Mouse (Mus musculus) hindbrain, embryonic 14.5 days (tissue): ENCODE results near the gene Gm10309. TPM values are rescaled to one million over a fixed set of nuclear protein-coding genes. Genes with fewer than 3 reads are reported as not detected.
A peak's percentile ranks its signal among the peaks of the same experiment; 100 is the strongest.

ENCODE experiments used
- ATAC-seq: fragments of 200-750 bp; cut with Nextera tagmentation; 2 replicates; pipeline ENCODE4 v1.8.0; 2017; ENCODE audit warnings: moderate number of reproducible peaks, mild to moderate bottlenecking, moderate TSS enrichment, moderate library complexity; ENCODE audit not compliant: low FRiP score
- DNase-seq: peaks from one replicate; pipeline ENCODE4 v3.0.0-alpha.2; 2015; ENCODE audit warnings: low spot score
- H3K27ac ChIP-seq: fragments of 300-500 bp; sonication (generic); 2 replicates; pipeline ENCODE4 v1.5.1; 2014; ENCODE audit warnings: mild to moderate bottlenecking, moderate library complexity
- H3K27me3 ChIP-seq: fragments of 300-500 bp; sonication (generic); 2 replicates; pipeline ENCODE4 v1.6.1; 2014; ENCODE audit warnings: mild to moderate bottlenecking, low read length, mixed read lengths; ENCODE audit not compliant: control insufficient read depth, insufficient read depth
- H3K36me3 ChIP-seq: fragments of 300-500 bp; sonication (generic); replicated peaks from 2 replicates; pipeline ENCODE4 v1.6.1; 2014; ENCODE audit not compliant: control insufficient read depth, insufficient read depth
- H3K4me1 ChIP-seq: fragments of 300-500 bp; sonication (generic); replicated peaks from 2 replicates; pipeline ENCODE4 v1.6.1; 2014; ENCODE audit warnings: antibody characterized with exemption, low read length, mixed read lengths; ENCODE audit not compliant: control insufficient read depth, insufficient read depth
- H3K4me2 ChIP-seq: fragments of 300-500 bp; sonication (generic); replicated peaks from 2 replicates; pipeline ENCODE4 v1.6.1; 2014; ENCODE audit warnings: mild to moderate bottlenecking, moderate library complexity
- H3K4me3 ChIP-seq: fragments of 300-500 bp; sonication (generic); replicated peaks from 2 replicates; pipeline ENCODE4 v1.5.1; 2014; ENCODE audit warnings: mild to moderate bottlenecking, low read length
- H3K9ac ChIP-seq: fragments of 300-500 bp; sonication (generic); 2 replicates; pipeline ENCODE4 v1.6.1; 2014
- H3K9me3 ChIP-seq: fragments of 300-500 bp; sonication (generic); 2 replicates; pipeline ENCODE4 v1.6.1; 2016; ENCODE audit warnings: low read length; ENCODE audit not compliant: control insufficient read depth
- WGBS: fragments of 180-500 bp; shearing (Covaris S2); extraction: QIAGEN DNeasy Blood & Tissue Kit; methylation state at CpG from one replicate; pipeline ENCODE4 v1.1.7; 2014; 5-methylcytosine and 5-hydroxymethylcytosine counted together
- polyA plus RNA-seq: library from polyadenylated mRNA; unstranded; fragments of >200 nt; fragmentation: Nextera tagmentation; extraction: Ambion mirVana; gene quantifications from 2 replicates; pipeline ENCODE4 v1.2.1, GENCODE M21; 2014

The Gm10309 gene
- polyA plus RNA-seq = 0.20 and 0.62 TPM in 2 replicates

DNA sequence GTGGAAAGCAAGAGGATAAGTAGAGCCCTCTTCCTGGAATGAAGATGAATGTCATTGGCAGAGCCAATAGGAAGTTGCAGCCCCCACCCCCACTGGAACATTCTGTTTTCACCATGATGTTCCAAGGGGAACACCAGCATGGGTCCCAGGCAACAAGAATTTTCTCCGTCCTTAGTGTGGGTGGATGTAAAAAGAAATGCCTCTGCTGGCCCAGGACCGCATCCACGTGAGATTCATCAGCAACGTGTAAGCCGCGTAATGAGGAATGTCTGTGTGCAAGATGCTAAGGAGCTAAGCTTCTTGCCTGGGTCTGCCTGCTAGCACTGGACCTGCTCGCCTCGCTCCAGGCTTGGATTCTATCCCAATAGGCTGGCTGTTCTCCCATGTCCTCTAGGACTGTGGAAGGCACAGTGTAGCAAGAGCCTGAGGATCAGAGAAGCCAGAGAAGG is at the start of gene Gm10309:
Gene Gm10309, minus strand, starts transcription at position 50 of the 449 bp plus-strand sequence.
- no peak within 1 kb of the TSS for H3K4me2 ChIP-seq
- no peaks in the 10 kb centered on the region for H3K36me3 ChIP-seq
- no peak within 1 kb of the TSS for H3K9ac ChIP-seq
- no peaks in the 10 kb centered on the region for H3K27me3 ChIP-seq
- DNase-seq = no peak
- H3K9me3 ChIP-seq = no peaks in the 10 kb centered on the region
- no peaks in the 10 kb centered on the region for H3K4me1 ChIP-seq
- no peak within 1 kb of the TSS for H3K27ac ChIP-seq
- WGBS = 94% methylated on average over 8 of the region's 8 CpGs
- ATAC-seq = no peak
- H3K4me3 ChIP-seq = no peak within 1 kb of the TSS

DNA sequence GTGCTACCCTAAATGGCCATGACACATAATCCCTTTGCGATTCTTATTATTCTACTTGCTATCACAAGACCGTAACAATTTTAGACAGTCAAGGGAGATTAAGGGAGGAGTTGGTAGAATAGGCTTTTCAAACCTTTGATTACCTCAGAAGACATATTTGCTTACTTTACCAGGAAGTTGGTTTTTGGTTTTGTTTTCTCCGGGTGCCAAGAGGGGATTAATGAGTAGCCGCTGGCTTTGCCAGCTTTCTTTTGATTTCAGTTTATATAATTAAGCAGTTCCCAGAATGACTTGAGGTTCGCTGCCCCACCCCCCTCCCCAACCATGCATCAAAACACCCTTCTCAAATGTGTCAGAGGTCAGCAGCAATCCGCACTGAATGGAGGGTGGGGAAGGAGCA is 47.0 kb upstream of the Gm10309 start:
- no peak overlapping the region for H3K4me2 ChIP-seq
- ATAC-seq (no peak), DNase-seq (no peak)
- no peaks in the 10 kb centered on the region for H3K4me1 ChIP-seq
- no peaks in the 10 kb centered on the region for H3K9me3 ChIP-seq
- H3K9ac ChIP-seq = no peak overlapping the region
- no peak overlapping the region for H3K27ac ChIP-seq
- H3K36me3 ChIP-seq = no peaks in the 10 kb centered on the region
- 77% methylated on average over 6 of the region's 6 CpGs for WGBS
- H3K27me3 ChIP-seq = no peaks in the 10 kb centered on the region
- H3K4me3 ChIP-seq = no peak overlapping the region

DNA sequence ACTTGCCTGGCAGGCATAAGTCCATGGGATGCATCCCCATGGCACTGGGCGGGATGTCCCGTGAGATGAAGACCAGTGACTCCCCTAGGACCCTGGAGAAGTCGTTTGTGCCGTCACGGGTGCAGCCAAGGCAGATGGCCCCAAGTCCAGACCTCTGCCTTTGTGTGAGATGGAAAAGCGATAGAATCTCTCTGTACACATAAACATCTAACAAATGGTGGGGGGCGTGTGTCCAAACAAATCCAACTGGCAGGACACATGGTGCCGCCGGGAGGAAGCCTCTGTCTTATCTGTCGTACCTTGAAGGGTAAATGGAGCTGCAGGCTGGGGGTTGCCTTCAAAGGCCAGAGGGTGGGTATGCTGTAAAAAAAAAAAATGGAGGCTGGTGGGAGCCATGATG is 46.5 kb upstream of the Gm10309 start:
- no peaks in the 10 kb centered on the region for H3K9me3 ChIP-seq
- no peaks in the 10 kb centered on the region for H3K36me3 ChIP-seq
- DNase-seq (no peak), ATAC-seq (no peak)
- 87% methylated on average over 10 of the region's 10 CpGs for WGBS
- no peak overlapping the region for H3K27ac ChIP-seq
- no peak overlapping the region for H3K9ac ChIP-seq
- H3K4me1 ChIP-seq = no peaks in the 10 kb centered on the region
- H3K4me3 ChIP-seq = no peak overlapping the region
- H3K4me2 ChIP-seq = no peak overlapping the region
- H3K27me3 ChIP-seq = no peaks in the 10 kb centered on the region

DNA sequence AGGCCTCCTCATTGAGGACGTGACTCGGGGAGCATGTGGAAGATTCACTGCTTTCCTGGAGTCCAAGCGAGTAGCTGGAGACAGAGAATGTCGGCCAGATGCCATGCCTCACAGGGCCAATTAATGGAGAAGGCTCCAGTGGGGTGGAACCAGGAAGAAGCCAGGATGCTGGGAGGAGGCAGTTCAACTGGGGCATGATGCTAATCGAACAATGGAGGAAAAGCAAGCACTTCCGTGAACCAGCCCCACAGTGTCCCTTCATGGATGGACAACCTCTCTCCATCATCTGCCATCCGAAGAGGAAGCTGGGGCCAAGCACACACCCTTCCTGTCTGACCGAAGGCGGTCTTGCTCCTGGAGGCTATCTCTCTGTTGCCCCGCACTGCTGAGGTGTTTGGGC is 44.1 kb upstream of the Gm10309 start:
- H3K4me1 ChIP-seq = no peaks in the 10 kb centered on the region
- DNase-seq = no peak
- H3K9ac ChIP-seq = no peak overlapping the region
- H3K27ac ChIP-seq = no peak overlapping the region
- ATAC-seq = no peak
- H3K4me3 ChIP-seq = no peak overlapping the region
- no peaks in the 10 kb centered on the region for H3K36me3 ChIP-seq
- 88% methylated on average over 10 of the region's 10 CpGs for WGBS
- no peaks in the 10 kb centered on the region for H3K27me3 ChIP-seq
- H3K9me3 ChIP-seq = no peaks in the 10 kb centered on the region
- no peak overlapping the region for H3K4me2 ChIP-seq

DNA sequence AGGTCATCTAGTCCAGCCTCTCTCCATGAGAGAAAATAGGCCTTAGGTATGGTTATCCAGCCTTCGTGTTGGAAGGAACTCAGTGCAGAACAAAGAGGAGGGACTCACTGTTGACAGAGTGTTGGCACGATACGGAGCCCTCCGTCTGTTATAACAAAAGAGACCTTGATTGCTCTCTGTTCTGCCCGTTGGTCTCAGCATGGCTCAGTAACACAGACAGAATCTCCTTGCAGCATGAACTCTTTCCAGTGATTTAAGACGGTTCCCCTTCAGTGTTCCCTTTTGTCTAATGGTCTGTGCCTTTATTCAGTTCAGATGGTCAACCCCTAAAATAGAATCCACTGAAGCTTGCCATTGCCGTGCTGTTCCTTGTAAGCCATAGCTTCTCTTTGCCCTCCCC is 41.5 kb upstream of the Gm10309 start:
- no peak overlapping the region for H3K9ac ChIP-seq
- no peaks in the 10 kb centered on the region for H3K9me3 ChIP-seq
- ATAC-seq (no peak), DNase-seq (no peak)
- H3K4me3 ChIP-seq = no peak overlapping the region
- no peak overlapping the region for H3K27ac ChIP-seq
- no peaks in the 10 kb centered on the region for H3K27me3 ChIP-seq
- 28% methylated on average over 7 of the region's 7 CpGs for WGBS
- no peaks in the 10 kb centered on the region for H3K4me1 ChIP-seq
- H3K36me3 ChIP-seq = no peaks in the 10 kb centered on the region
- H3K4me2 ChIP-seq = no peak overlapping the region

DNA sequence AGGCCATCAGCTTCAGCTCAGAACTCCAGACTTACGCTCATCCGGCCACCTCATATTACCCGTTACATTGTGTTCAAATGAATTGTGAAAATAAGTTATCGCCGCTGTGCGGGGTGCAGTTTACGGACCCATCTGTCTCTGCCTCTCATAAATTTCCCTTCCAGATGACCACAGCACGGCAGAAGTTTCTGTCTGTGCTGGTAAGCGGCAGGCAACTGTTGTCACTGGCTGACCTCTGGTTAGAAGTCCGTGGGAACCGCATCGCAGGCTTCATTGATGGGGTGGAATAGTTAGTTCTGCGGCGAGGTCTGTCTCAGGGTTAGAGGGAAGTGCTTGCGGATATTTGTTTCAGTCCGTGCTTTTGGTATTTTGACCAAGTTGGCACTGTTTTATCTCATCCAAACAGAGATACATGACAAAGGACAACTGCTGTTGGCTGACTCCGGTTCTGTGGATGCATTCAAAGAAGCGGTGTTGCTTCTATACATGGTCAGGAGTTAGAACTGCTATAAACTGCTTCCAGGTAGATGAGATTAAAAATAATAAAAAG is 34.9 kb upstream of the Gm10309 start:
- no peak for DNase-seq
- WGBS = 86% methylated on average over 18 of the region's 18 CpGs
- H3K36me3 ChIP-seq = no peaks in the 10 kb centered on the region
- ATAC-seq = no peak
- H3K27me3 ChIP-seq = no peaks in the 10 kb centered on the region
- H3K4me3 ChIP-seq = no peak overlapping the region
- no peak overlapping the region for H3K9ac ChIP-seq
- no peak overlapping the region for H3K27ac ChIP-seq
- H3K9me3 ChIP-seq = no peaks in the 10 kb centered on the region
- no peak overlapping the region for H3K4me2 ChIP-seq
- 0 out of 2 replicates have a peak, but pooled peaks cover 3% of the 10 kb centered on the region for H3K4me1 ChIP-seq

DNA sequence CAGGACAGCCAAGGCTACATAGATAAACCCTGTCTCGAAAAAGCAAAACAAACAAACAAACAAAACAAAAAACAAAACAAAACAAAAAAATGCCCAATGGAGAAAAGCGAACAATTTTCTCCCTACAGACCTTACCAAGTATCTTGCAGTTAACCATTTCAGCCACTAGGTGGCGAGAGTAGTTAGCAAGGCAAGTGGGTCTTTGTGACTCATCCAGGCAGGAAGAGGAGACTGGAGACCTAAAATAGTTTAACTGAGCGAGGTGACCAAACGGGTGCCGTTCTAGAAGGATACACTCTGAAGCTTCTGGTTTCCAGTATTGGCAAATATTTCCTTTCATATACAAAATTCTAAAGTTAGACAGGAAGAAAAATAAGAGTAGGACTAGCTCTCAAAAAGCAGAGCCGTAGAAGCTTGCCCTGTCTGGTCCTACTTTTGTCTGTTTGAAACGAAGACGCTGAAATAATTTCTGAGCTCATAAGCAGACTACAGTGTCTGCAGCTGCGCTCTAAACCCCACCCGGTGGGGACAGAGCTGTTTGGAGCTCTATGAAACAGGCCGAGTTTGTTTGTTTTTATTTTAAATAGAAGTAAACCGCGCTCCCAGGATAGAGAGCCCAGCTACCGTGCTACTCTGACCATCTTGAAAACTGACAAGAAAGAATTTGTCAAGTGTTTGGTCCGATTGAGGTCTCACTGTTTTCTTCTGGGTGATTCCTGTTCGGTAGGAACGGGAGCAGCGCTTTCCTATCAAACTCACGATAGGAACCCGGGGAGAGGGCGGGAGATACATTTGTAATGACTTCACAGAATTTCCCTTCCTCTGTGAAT is 31.0 kb upstream of the Gm10309 start:
- H3K4me1 ChIP-seq = 0 out of 2 replicates have a peak, but pooled peaks cover 3% of the 10 kb centered on the region
- ATAC-seq (peak; percentile 68; the same call in 1 of the 2 replicates), DNase-seq (peak; percentile 93)
- no peaks in the 10 kb centered on the region for H3K36me3 ChIP-seq
- no peaks in the 10 kb centered on the region for H3K9me3 ChIP-seq
- no peaks in the 10 kb centered on the region for H3K27me3 ChIP-seq
- peak overlapping the region; percentile 11 for H3K4me2 ChIP-seq
- H3K27ac ChIP-seq = no peak overlapping the region
- H3K4me3 ChIP-seq = no peak overlapping the region
- no peak overlapping the region for H3K9ac ChIP-seq
- WGBS = 49% methylated on average over 22 of the region's 22 CpGs

DNA sequence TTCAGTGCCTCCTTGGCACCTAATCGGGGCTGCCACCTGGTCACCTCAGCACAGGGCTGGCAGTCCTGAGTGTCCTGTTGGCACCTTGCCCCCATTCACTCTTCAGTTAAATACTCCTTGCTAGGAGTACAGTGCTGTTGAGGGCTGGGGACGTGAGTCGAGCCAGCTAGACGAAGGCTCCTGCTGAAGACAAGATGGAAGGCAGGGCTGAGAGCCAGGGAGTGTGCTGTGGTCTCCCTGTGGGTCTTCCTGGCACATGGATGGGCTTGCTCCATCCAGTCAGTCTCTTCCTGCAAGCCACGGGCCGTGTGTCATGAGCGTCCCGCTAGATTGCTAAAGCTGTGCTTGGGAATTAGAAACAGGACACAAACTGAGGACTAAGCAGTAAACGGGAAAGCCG is 30.1 kb upstream of the Gm10309 start:
- 0 out of 2 replicates have a peak, but pooled peaks cover 3% of the 10 kb centered on the region for H3K4me1 ChIP-seq
- no peak for DNase-seq
- H3K9me3 ChIP-seq = no peaks in the 10 kb centered on the region
- H3K4me2 ChIP-seq = no peak overlapping the region
- no peak overlapping the region for H3K4me3 ChIP-seq
- H3K27ac ChIP-seq = no peak overlapping the region
- 0 out of 2 replicates have a peak, but pooled peaks have one; percentile 24 for ATAC-seq
- H3K36me3 ChIP-seq = no peaks in the 10 kb centered on the region
- H3K9ac ChIP-seq = no peak overlapping the region
- no peaks in the 10 kb centered on the region for H3K27me3 ChIP-seq
- WGBS = 74% methylated on average over 10 of the region's 10 CpGs

DNA sequence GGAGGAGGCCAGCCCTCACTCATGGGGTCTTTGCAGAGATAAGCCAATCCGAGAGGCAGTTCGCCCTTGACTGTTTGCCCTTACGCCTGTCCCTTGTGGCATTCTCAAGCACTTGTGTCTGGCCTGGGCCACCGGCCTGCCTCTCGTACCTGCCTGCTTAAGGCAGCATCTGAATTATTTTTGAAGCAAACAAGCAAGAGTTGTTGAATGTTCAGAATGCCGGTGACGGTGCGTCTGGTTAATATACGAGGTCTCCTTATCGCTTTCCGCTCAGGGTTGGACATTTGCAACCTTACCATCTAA is 28.5 kb upstream of the Gm10309 start:
- no peak overlapping the region for H3K27ac ChIP-seq
- no peaks in the 10 kb centered on the region for H3K9me3 ChIP-seq
- H3K27me3 ChIP-seq = no peaks in the 10 kb centered on the region
- H3K36me3 ChIP-seq = no peaks in the 10 kb centered on the region
- WGBS = 84% methylated on average over 11 of the region's 11 CpGs
- DNase-seq (no peak), ATAC-seq (no peak)
- H3K4me1 ChIP-seq = 0 out of 2 replicates have a peak, but pooled peaks cover 3% of the 10 kb centered on the region
- no peak overlapping the region for H3K4me3 ChIP-seq
- no peak overlapping the region for H3K9ac ChIP-seq
- no peak overlapping the region for H3K4me2 ChIP-seq
